Mouse (Mus musculus): ENCODE data around the gene D130043K22Rik. TPM values are rescaled to one million over a fixed set of nuclear protein-coding genes. Genes with fewer than 3 reads are reported as not detected.
A peak's percentile ranks its signal among the peaks of the same experiment; 100 is the strongest.

Gene D130043K22Rik
- polyA plus RNA-seq, 1 experiment: 0.10 TPM

GRCm38 (mm10) chr13:24892516-24892915 is 47.6 kb downstream of the D130043K22Rik start:
- no peak for DNase-seq (ENCODE audit: low spot score)

GRCm38 (mm10) chr13:24893880-24894279 is 48.9 kb downstream of the D130043K22Rik start:
- DNase-seq (ENCODE audit: low spot score): no peak

GRCm38 (mm10) chr13:24901916-24902315 is 57.0 kb downstream of the D130043K22Rik start:
- no peak for DNase-seq (ENCODE audit: low spot score)

GRCm38 (mm10) chr13:24903412-24903811 is 58.5 kb downstream of the D130043K22Rik start:
- no peak for DNase-seq (ENCODE audit: low spot score)

- DNase-seq (ENCODE audit: low spot score): no peak
Observed at GRCm38 (mm10) chr13:24905422-24905821, 60.5 kb downstream of the D130043K22Rik start.

GRCm38 (mm10) chr13:24906831-24907570 is 62.1 kb downstream of the D130043K22Rik start:
- DNase-seq (ENCODE audit: low spot score): no peak

GRCm38 (mm10) chr13:24909112-24909511 is 64.2 kb downstream of the D130043K22Rik start:
- DNase-seq (ENCODE audit: low spot score): no peak

- DNase-seq (ENCODE audit: low spot score): no peak
Observed at GRCm38 (mm10) chr13:24913576-24913975, 68.6 kb downstream of the D130043K22Rik start.

- DNase-seq (ENCODE audit: low spot score): no peak
Observed at GRCm38 (mm10) chr13:24914915-24915314, 70.0 kb downstream of the D130043K22Rik start.

GRCm38 (mm10) chr13:24915831-24916230 is 70.9 kb downstream of the D130043K22Rik start:
- DNase-seq (ENCODE audit: low spot score): no peak

- no peak for DNase-seq (ENCODE audit: low spot score)
Observed at GRCm38 (mm10) chr13:24920333-24920977, 75.5 kb downstream of the D130043K22Rik start.

- DNase-seq (ENCODE audit: low spot score): no peak
Observed at GRCm38 (mm10) chr13:24921281-24921680, 76.3 kb downstream of the D130043K22Rik start.

- no peak for DNase-seq (ENCODE audit: low spot score)
Observed at GRCm38 (mm10) chr13:24923991-24924390, 79.1 kb downstream of the D130043K22Rik start.

GRCm38 (mm10) chr13:24930591-24930990 is 85.7 kb downstream of the D130043K22Rik start:
- DNase-seq (ENCODE audit: low spot score): no peak

- DNase-seq (ENCODE audit: low spot score): no peak
Observed at GRCm38 (mm10) chr13:24933199-24933598, 88.3 kb downstream of the D130043K22Rik start.

- DNase-seq (ENCODE audit: low spot score): no peak
Observed at GRCm38 (mm10) chr13:24936772-24937107, 91.8 kb downstream of the D130043K22Rik start.

GRCm38 (mm10) chr13:24937108-24937838 is 92.3 kb downstream of the D130043K22Rik start, which contains the start of gene Aldh5a1:
Aldh5a1 (minus strand) TSS chr13:24937661.
- DNase-seq (ENCODE audit: low spot score): peak; percentile 67

- no peak for DNase-seq (ENCODE audit: low spot score)
Observed at GRCm38 (mm10) chr13:24937839-24938166, 92.9 kb downstream of the D130043K22Rik start.

- peak; percentile 31 for DNase-seq (ENCODE audit: low spot score)
Observed at GRCm38 (mm10) chr13:24938683-24939082, 93.7 kb downstream of the D130043K22Rik start.

- no peak for DNase-seq (ENCODE audit: low spot score)
Observed at GRCm38 (mm10) chr13:24939472-24939871, 94.5 kb downstream of the D130043K22Rik start.

GRCm38 (mm10) chr13:24942512-24943282 is 97.8 kb downstream of the D130043K22Rik start, which contains the start of gene Gpld1:
Gpld1 (plus strand) TSS chr13:24943152.
- DNase-seq (ENCODE audit: low spot score): no peak

GRCm38 (mm10) chr13:24943303-24943702 is 98.4 kb downstream of the D130043K22Rik start:
- no peak for DNase-seq (ENCODE audit: low spot score)
